Mouse (Mus musculus) liver, postnatal 0 days (tissue): ENCODE results near the gene Eif3l. TPM values are rescaled to one million over a fixed set of nuclear protein-coding genes. Genes with fewer than 3 reads are reported as not detected.

Experiments
- ATAC-seq: fragments of 200-750 bp; cut with Nextera tagmentation; 2 replicates; pipeline ENCODE4 v1.8.0; 2017; ENCODE audit warnings: mild to moderate bottlenecking, moderate library complexity
- DNase-seq: peaks from one replicate; pipeline ENCODE4 v3.0.0-alpha.2; 2016
- H3K27ac ChIP-seq: fragments of 300-500 bp; sonication (generic); 2 replicates; pipeline ENCODE4 v1.5.1; 2014; ENCODE audit warnings: antibody characterized with exemption, moderate library complexity, mild to moderate bottlenecking, low read depth
- H3K27me3 ChIP-seq: fragments of 300-500 bp; sonication (generic); 2 replicates; pipeline ENCODE4 v1.6.1; 2014; ENCODE audit warnings: low read length, control low read depth, mixed read lengths; ENCODE audit not compliant: insufficient read depth
- H3K36me3 ChIP-seq: fragments of 300-500 bp; sonication (generic); replicated peaks from 2 replicates; pipeline ENCODE4 v1.6.1; 2014; ENCODE audit warnings: mild to moderate bottlenecking, control low read depth, low read length, moderate library complexity, mixed read lengths; ENCODE audit not compliant: insufficient read depth
- H3K4me1 ChIP-seq: fragments of 300-500 bp; sonication (generic); 2 replicates; pipeline ENCODE4 v1.6.1; 2014; ENCODE audit warnings: antibody characterized with exemption, mild to moderate bottlenecking, control low read depth; ENCODE audit not compliant: insufficient read depth
- H3K4me2 ChIP-seq: fragments of 300-500 bp; sonication (generic); 2 replicates; pipeline ENCODE4 v1.6.1; 2014; ENCODE audit warnings: low read depth, mild to moderate bottlenecking, low read length, moderate library complexity, mixed read lengths
- H3K4me3 ChIP-seq: fragments of 300-500 bp; sonication (generic); 2 replicates; pipeline ENCODE4 v1.5.1; 2014; ENCODE audit warnings: low read depth, low read length
- H3K9ac ChIP-seq: fragments of 300-500 bp; sonication (generic); replicated peaks from 2 replicates; pipeline ENCODE4 v1.6.1; 2014; ENCODE audit warnings: mild to moderate bottlenecking, moderate library complexity
- H3K9me3 ChIP-seq: fragments of 300-500 bp; sonication (generic); 2 replicates; pipeline ENCODE4 v1.6.1; 2016; ENCODE audit warnings: mild to moderate bottlenecking, control low read depth, low read length, mixed read lengths
- CTCF ChIP-seq: sonication (generic); IDR thresholded peaks from 2 replicates; pipeline ENCODE4 v1.5.1; 2016; ENCODE audit warnings: antibody characterized with exemption, low read depth
- EP300 ChIP-seq: IDR thresholded peaks from 2 replicates; pipeline ENCODE4 v1.6.1; 2016; ENCODE audit warnings: antibody characterized with exemption, low read depth, mild to moderate bottlenecking
- WGBS: fragments of 180-500 bp; shearing (Covaris S2); extraction: QIAGEN DNeasy Blood & Tissue Kit; methylation state at CpG from one replicate; pipeline ENCODE4 v1.1.7; 2014; ENCODE audit not compliant: insufficient replicate concordance; 5-methylcytosine and 5-hydroxymethylcytosine counted together
- polyA plus RNA-seq: library from polyadenylated mRNA; unstranded; fragments of >200 nt; fragmentation: Nextera tagmentation; extraction: Ambion mirVana; gene quantifications from 2 replicates; pipeline ENCODE4 v1.2.1, GENCODE M21; 2015

The Eif3l gene
- polyA plus RNA-seq, 1 experiment from 2014 or later = 76.4 TPM

DNA sequence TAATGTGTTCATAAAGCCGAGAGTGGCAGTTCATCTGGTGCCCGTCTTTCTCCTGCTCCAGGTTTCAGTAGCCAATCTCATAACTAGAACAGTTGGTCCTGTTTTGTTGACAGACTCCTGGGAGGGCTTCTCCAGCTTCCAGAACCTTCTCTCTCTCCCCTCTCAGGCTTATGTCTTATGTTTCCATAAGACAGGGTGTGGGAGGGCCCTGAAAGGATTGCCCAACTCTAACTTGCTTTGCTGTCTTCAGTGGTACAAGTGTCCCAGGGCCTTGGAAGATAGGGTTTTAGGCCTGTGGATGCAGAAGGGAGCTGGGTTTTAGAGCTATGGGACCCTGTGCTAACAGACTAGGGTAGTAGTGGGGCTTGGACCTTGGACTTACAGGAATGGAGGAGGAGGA is 35.5 kb downstream of the Eif3l start:
- peak overlapping the region; percentile 97 for H3K4me2 ChIP-seq
- DNase-seq (no peak), ATAC-seq (no peak)
- H3K27ac ChIP-seq = no peak overlapping the region
- WGBS = 80% methylated on average over 2 of the region's 2 CpGs
- peak overlapping the region; percentile 73; the same call in 1 of the 2 replicates for H3K4me3 ChIP-seq
- H3K27me3 ChIP-seq = no peaks in the 10 kb centered on the region
- no peaks in the 10 kb centered on the region for H3K9me3 ChIP-seq
- 0 out of 2 replicates have a peak overlapping the region, but pooled peaks have one; percentile 11 for H3K9ac ChIP-seq
- no peak for TF ChIP-seq CTCF
- TF ChIP-seq EP300 = no peak
- H3K36me3 ChIP-seq = peaks cover 1% of the 10 kb centered on the region; the same call in 1 of the 2 replicates
- H3K4me1 ChIP-seq = peaks cover 23% of the 10 kb centered on the region

DNA sequence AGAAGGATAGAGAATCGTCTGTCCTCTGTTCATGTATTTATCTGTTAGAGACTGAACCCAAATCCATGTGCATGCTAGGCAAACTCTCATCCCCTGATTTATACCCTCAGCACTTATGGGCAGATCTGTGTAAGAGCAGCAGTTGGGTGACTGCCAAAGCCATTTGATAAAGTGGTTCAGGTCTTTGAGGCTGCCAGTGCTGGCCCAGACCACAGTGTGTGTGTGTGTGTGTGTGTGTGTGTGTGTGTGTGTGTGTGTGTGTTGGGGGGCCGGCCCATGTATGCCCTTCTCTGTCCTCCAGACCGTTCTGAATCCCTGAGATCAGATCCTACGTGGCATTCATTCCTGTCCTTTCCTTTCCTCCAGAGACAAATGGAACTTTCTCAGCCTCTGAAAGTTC is 36.8 kb downstream of the Eif3l start:
- Histone ChIP-seq H3K4me3 (no peak overlapping the region), H3K4me2 (no peak overlapping the region), H3K4me1 (peaks cover 23% of the 10 kb centered on the region), H3K9ac (no peak overlapping the region), H3K36me3 (peaks cover 3% of the 10 kb centered on the region; the same call in 1 of the 2 replicates), H3K9me3 (no peaks in the 10 kb centered on the region), H3K27me3 (no peaks in the 10 kb centered on the region), H3K27ac (no peak overlapping the region)
- TF ChIP-seq CTCF (no peak), EP300 (no peak)
- DNase-seq = no peak
- WGBS = 76% methylated on average over 4 of the region's 4 CpGs
- ATAC-seq = no peak

DNA sequence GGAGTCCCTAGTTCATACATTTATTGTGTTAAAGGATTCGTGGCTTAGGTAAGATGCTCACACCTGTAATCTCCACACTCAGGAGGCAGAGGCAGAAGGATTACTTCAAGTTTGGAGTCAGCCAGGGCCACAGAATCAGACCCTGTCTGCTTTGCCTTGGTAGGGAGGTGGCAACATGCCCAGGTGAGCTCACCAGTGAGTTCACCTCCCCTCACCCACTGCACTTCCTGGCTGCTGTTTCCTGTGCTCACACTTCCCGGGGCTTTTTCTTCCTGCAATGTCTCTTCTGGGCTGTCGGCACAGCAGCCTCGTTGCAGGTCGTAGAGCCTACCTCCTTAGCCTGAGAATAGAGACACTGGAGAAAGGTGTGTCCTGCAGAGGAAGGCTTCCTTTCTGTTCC is 40.3 kb downstream of the Eif3l start:
- Histone ChIP-seq H3K9ac (no peak overlapping the region), H3K4me3 (no peak overlapping the region), H3K9me3 (no peaks in the 10 kb centered on the region), H3K27me3 (no peaks in the 10 kb centered on the region), H3K27ac (no peak overlapping the region), H3K4me2 (no peak overlapping the region), H3K36me3 (peaks cover 9% of the 10 kb centered on the region), H3K4me1 (peaks cover 6% of the 10 kb centered on the region)
- no peak for DNase-seq
- no peak for ATAC-seq
- 55% methylated on average over 5 of the region's 5 CpGs for WGBS
- TF ChIP-seq EP300 (no peak), CTCF (no peak)

DNA sequence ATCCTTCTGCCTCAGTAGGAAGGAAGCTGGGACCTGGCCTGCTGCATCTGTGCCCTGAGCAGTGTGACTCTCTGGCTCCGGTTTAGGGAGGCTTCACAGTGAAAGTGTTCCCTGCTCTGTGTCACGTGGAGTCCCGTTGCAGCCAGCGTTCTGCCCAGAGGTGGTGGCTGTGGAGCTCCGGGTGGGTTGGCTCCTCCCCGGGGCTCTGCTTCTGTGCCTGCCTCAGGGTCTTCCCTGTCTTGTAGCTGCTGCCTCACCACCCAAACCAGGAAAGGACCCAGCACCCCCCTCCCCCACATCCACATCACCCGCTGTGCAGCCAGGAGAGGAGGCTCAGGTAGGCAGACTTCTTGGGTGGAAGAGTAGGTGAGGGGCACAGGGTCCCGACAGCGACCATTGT is 44.5 kb downstream of the Eif3l start:
- ATAC-seq = no peak
- no peak overlapping the region for H3K27ac ChIP-seq
- no peaks in the 10 kb centered on the region for H3K9me3 ChIP-seq
- H3K4me3 ChIP-seq = no peak overlapping the region
- TF ChIP-seq EP300 = no peak
- TF ChIP-seq CTCF = no peak
- DNase-seq = no peak
- 80% methylated on average over 9 of the region's 9 CpGs for WGBS
- no peak overlapping the region for H3K9ac ChIP-seq
- H3K27me3 ChIP-seq = no peaks in the 10 kb centered on the region
- H3K36me3 ChIP-seq = peaks cover 11% of the 10 kb centered on the region
- H3K4me1 ChIP-seq = no peaks in the 10 kb centered on the region
- no peak overlapping the region for H3K4me2 ChIP-seq

DNA sequence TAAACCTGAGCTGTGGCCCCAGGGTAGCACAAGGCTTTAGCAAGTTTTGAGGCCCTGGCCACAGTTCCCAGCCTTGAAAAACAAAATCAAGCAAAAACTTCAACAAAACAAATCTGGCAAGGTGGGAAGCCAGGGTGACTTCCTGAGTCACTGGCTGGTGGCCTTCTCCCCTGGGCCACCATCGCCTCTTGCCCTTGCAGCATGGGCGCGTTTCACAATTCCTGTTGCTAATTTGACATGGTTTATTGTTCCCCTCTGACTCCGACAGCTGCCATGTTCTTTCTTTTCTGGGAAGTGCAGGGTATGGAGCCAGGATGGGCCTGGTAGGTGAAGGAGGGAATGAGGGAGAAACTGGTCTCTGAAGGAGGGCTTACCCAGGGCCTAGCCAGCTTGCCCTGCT is 47.1 kb downstream of the Eif3l start:
- Histone ChIP-seq H3K27ac (no peak overlapping the region), H3K4me1 (no peaks in the 10 kb centered on the region), H3K36me3 (peaks cover 11% of the 10 kb centered on the region), H3K9ac (no peak overlapping the region), H3K9me3 (no peaks in the 10 kb centered on the region), H3K4me2 (no peak overlapping the region), H3K4me3 (no peak overlapping the region), H3K27me3 (no peaks in the 10 kb centered on the region)
- no peak for ATAC-seq
- TF ChIP-seq EP300 = no peak
- no peak for TF ChIP-seq CTCF
- no peak for DNase-seq
- 78% methylated on average over 4 of the region's 4 CpGs for WGBS

DNA sequence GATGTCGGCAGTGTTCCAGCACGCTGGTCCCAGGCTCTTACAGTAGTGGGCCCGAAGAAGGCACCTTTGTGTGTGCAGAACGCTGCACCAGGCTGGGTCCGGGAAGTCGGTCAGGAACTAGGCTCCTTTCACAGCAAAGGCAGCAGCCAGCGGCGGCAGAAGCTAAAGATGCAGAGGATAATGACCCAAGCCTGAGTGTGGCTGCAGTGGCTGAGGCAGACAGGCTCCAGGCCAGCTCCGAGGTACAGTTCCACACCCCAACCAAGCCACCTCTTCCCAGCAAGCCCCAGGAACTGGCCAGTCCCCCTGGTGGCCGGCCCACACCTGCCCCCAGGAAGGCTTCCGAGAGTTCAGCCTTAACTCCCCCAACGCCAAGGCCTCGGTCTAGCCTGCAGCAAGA is 47.6 kb downstream of the Eif3l start:
- ATAC-seq (no peak), DNase-seq (no peak)
- Histone ChIP-seq H3K9ac (no peak overlapping the region), H3K4me2 (no peak overlapping the region), H3K27ac (no peak overlapping the region), H3K4me1 (no peaks in the 10 kb centered on the region), H3K27me3 (no peaks in the 10 kb centered on the region), H3K4me3 (no peak overlapping the region), H3K36me3 (peaks cover 13% of the 10 kb centered on the region), H3K9me3 (no peaks in the 10 kb centered on the region)
- no peak for TF ChIP-seq EP300
- no peak for TF ChIP-seq CTCF
- 80% methylated on average over 13 of the region's 13 CpGs for WGBS

DNA sequence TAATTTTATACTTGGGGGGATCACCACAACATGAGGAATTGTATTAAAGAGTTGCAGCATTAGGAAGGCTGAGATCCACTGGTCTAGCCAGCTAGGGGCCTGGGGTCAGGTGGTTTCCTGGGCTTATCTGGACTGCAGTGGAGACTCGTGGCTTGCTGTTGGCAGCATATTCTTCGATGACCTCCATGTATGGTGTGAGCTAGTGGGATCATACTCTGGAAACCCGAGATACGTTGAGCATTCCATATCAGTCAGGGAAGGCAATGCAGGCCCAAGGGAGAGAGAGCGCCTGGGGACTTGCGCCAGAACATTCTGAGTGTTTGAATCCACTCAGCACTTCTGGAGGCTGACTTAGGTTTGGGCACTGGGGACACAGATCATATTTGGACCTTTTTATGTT is 48.8 kb downstream of the Eif3l start:
- Histone ChIP-seq H3K27me3 (no peaks in the 10 kb centered on the region), H3K9me3 (no peaks in the 10 kb centered on the region), H3K4me3 (no peak overlapping the region), H3K4me1 (no peaks in the 10 kb centered on the region), H3K4me2 (no peak overlapping the region), H3K27ac (no peak overlapping the region), H3K9ac (no peak overlapping the region), H3K36me3 (peaks cover 19% of the 10 kb centered on the region)
- TF ChIP-seq CTCF (no peak), EP300 (no peak)
- ATAC-seq (no peak), DNase-seq (no peak)
- 74% methylated on average over 6 of the region's 6 CpGs for WGBS
